Mouse (Mus musculus): Measurements from ENCODE around the gene Clec3b. TPM values are rescaled to one million over a fixed set of nuclear protein-coding genes. Genes with fewer than 3 reads are reported as not detected.

Gene Clec3b
- polyA plus RNA-seq (2016; fragmentation: Nextera tagmentation; extraction: Ambion mirVana) = not detected in 2 replicates

GRCm38 (mm10) chr9:123150241-123151020, at the start of gene Clec3b:
Gene Clec3b, plus strand, starts transcription at chr9:123150946.
- Histone ChIP-seq H3K27me3 (replicated peaks) (no peaks in the 10 kb centered on the region), H3K36me3 (no peaks in the 10 kb centered on the region; the same call in 1 of the 2 replicates), H3K9ac (no peak within 1 kb of the TSS), H3K4me3 (no peak within 1 kb of the TSS), H3K4me2 (no peak within 1 kb of the TSS), H3K4me1 (replicated peaks) (0 out of 2 replicates have a peak, but pooled peaks cover 3% of the 10 kb centered on the region), H3K9me3 (replicated peaks) (peaks cover 3% of the 10 kb centered on the region), H3K27ac (ENCODE audit: poor library complexity, severe bottlenecking) (no peak within 1 kb of the TSS)
- ATAC-seq (ENCODE audit: insufficient number of reproducible peaks, low FRiP score) = no peak
- 76% methylated on average over 5 of the region's 5 CpGs for WGBS

GRCm38 (mm10) chr9:123103425-123103824, 47.3 kb upstream of the Clec3b start:
- Histone ChIP-seq H3K27ac (ENCODE audit: poor library complexity, severe bottlenecking) (no peak overlapping the region), H3K9ac (no peak overlapping the region), H3K4me1 (replicated peaks) (no peaks in the 10 kb centered on the region), H3K27me3 (replicated peaks) (no peaks in the 10 kb centered on the region), H3K9me3 (replicated peaks) (no peaks in the 10 kb centered on the region), H3K4me3 (no peak overlapping the region), H3K36me3 (peaks cover 44% of the 10 kb centered on the region), H3K4me2 (no peak overlapping the region)
- no peak for ATAC-seq (ENCODE audit: insufficient number of reproducible peaks, low FRiP score)

GRCm38 (mm10) chr9:123104362-123104761, 46.4 kb upstream of the Clec3b start:
- ATAC-seq (ENCODE audit: insufficient number of reproducible peaks, low FRiP score) = no peak
- no peak overlapping the region for H3K4me2 ChIP-seq

GRCm38 (mm10) chr9:123107186-123107585, 43.6 kb upstream of the Clec3b start:
- 89% methylated on average over 4 of the region's 4 CpGs for WGBS

More at GRCm38 (mm10) chr9:123104362-123104761, 46.4 kb upstream of the Clec3b start:
- Histone ChIP-seq H3K27ac (ENCODE audit: poor library complexity, severe bottlenecking) (no peak overlapping the region), H3K4me1 (replicated peaks) (no peaks in the 10 kb centered on the region), H3K27me3 (replicated peaks) (no peaks in the 10 kb centered on the region), H3K4me3 (no peak overlapping the region), H3K9me3 (replicated peaks) (no peaks in the 10 kb centered on the region), H3K9ac (no peak overlapping the region), H3K36me3 (peaks cover 39% of the 10 kb centered on the region)

GRCm38 (mm10) chr9:123109188-123109587, 41.6 kb upstream of the Clec3b start:
- no peak overlapping the region for H3K27ac ChIP-seq (ENCODE audit: poor library complexity, severe bottlenecking)
- H3K9me3 ChIP-seq (replicated peaks) = no peaks in the 10 kb centered on the region
- peaks cover 21% of the 10 kb centered on the region for H3K36me3 ChIP-seq
- no peak overlapping the region for H3K9ac ChIP-seq
- H3K4me2 ChIP-seq = no peak overlapping the region
- no peak for ATAC-seq (ENCODE audit: insufficient number of reproducible peaks, low FRiP score)
- peaks cover 16% of the 10 kb centered on the region for H3K4me1 ChIP-seq (replicated peaks)
- H3K4me3 ChIP-seq = no peak overlapping the region
- H3K27me3 ChIP-seq (replicated peaks) = no peaks in the 10 kb centered on the region
- WGBS = 87% methylated on average over 7 of the region's 7 CpGs

More at GRCm38 (mm10) chr9:123107186-123107585, 43.6 kb upstream of the Clec3b start:
- H3K4me1 ChIP-seq (replicated peaks) = peaks cover 8% of the 10 kb centered on the region
- ATAC-seq (ENCODE audit: insufficient number of reproducible peaks, low FRiP score) = no peak
- H3K4me2 ChIP-seq = no peak overlapping the region
- no peak overlapping the region for H3K9ac ChIP-seq
- H3K27me3 ChIP-seq (replicated peaks) = no peaks in the 10 kb centered on the region
- H3K9me3 ChIP-seq (replicated peaks) = no peaks in the 10 kb centered on the region
- H3K27ac ChIP-seq (ENCODE audit: poor library complexity, severe bottlenecking) = no peak overlapping the region
- peaks cover 24% of the 10 kb centered on the region for H3K36me3 ChIP-seq
- no peak overlapping the region for H3K4me3 ChIP-seq

GRCm38 (mm10) chr9:123111751-123112221, 39.0 kb upstream of the Clec3b start:
- H3K27ac ChIP-seq (ENCODE audit: poor library complexity, severe bottlenecking) = no peak overlapping the region
- peaks cover 17% of the 10 kb centered on the region for H3K36me3 ChIP-seq
- no peak for ATAC-seq (ENCODE audit: insufficient number of reproducible peaks, low FRiP score)
- peaks cover 16% of the 10 kb centered on the region for H3K4me1 ChIP-seq (replicated peaks)
- H3K4me3 ChIP-seq = peak overlapping the region; percentile 92
- no peaks in the 10 kb centered on the region for H3K9me3 ChIP-seq (replicated peaks)
- no peaks in the 10 kb centered on the region for H3K27me3 ChIP-seq (replicated peaks)
- H3K4me2 ChIP-seq = peak overlapping the region; percentile 96
- H3K9ac ChIP-seq = peak overlapping the region; percentile 91
- 54% methylated on average over 8 of the region's 8 CpGs for WGBS

- peaks cover 18% of the 10 kb centered on the region for H3K36me3 ChIP-seq
- H3K27me3 ChIP-seq (replicated peaks) = no peaks in the 10 kb centered on the region
- peak; percentile 93 for ATAC-seq (ENCODE audit: insufficient number of reproducible peaks, low FRiP score)
- peaks cover 16% of the 10 kb centered on the region for H3K4me1 ChIP-seq (replicated peaks)
- peak within 1 kb of the TSS; percentile 96 for H3K4me2 ChIP-seq
- H3K9me3 ChIP-seq (replicated peaks) = no peaks in the 10 kb centered on the region
- peak within 1 kb of the TSS; percentile 92 for H3K4me3 ChIP-seq
- WGBS = under 1% methylated on average over 79 of the region's 79 CpGs
- H3K27ac ChIP-seq (ENCODE audit: poor library complexity, severe bottlenecking) = peak within 1 kb of the TSS; percentile 91
- H3K9ac ChIP-seq = peak within 1 kb of the TSS; percentile 91
These were observed 37.8 kb upstream of the Clec3b start, which contains the start of the genes Zdhhc3 and Exosc7 for GRCm38 (mm10) chr9:123112805-123113521. Gene Zdhhc3, minus strand, starts transcription at chr9:123113205. Gene Exosc7, plus strand, starts transcription at chr9:123113215.

GRCm38 (mm10) chr9:123113931-123114330, 36.8 kb upstream of the Clec3b start:
- Histone ChIP-seq H3K4me2 (peak overlapping the region; percentile 96), H3K4me1 (replicated peaks) (peaks cover 16% of the 10 kb centered on the region), H3K9ac (peak overlapping the region; percentile 91), H3K27ac (ENCODE audit: poor library complexity, severe bottlenecking) (no peak overlapping the region), H3K4me3 (peak overlapping the region; percentile 92), H3K9me3 (replicated peaks) (no peaks in the 10 kb centered on the region), H3K27me3 (replicated peaks) (no peaks in the 10 kb centered on the region), H3K36me3 (peaks cover 19% of the 10 kb centered on the region)
- ATAC-seq (ENCODE audit: insufficient number of reproducible peaks, low FRiP score) = no peak
- WGBS = 55% methylated on average over 6 of the region's 6 CpGs

- Histone ChIP-seq H3K9ac (no peak overlapping the region), H3K36me3 (peaks cover 35% of the 10 kb centered on the region), H3K4me2 (no peak overlapping the region), H3K4me1 (replicated peaks) (peaks cover 20% of the 10 kb centered on the region), H3K4me3 (no peak overlapping the region), H3K27ac (ENCODE audit: poor library complexity, severe bottlenecking) (no peak overlapping the region), H3K9me3 (replicated peaks) (no peaks in the 10 kb centered on the region), H3K27me3 (replicated peaks) (no peaks in the 10 kb centered on the region)
- no peak for ATAC-seq (ENCODE audit: insufficient number of reproducible peaks, low FRiP score)
- WGBS = 86% methylated on average over 1 of the region's 1 CpGs
These were observed 35.2 kb upstream of the Clec3b start for GRCm38 (mm10) chr9:123115566-123115965.

GRCm38 (mm10) chr9:123123017-123123416, 27.7 kb upstream of the Clec3b start:
- H3K27ac ChIP-seq (ENCODE audit: poor library complexity, severe bottlenecking) = no peak overlapping the region
- H3K4me2 ChIP-seq = no peak overlapping the region
- 0 out of 2 replicates have a peak, but pooled peaks cover 4% of the 10 kb centered on the region for H3K4me1 ChIP-seq (replicated peaks)
- 80% methylated on average over 3 of the region's 3 CpGs for WGBS
- H3K9ac ChIP-seq = no peak overlapping the region
- no peak overlapping the region for H3K4me3 ChIP-seq
- H3K27me3 ChIP-seq (replicated peaks) = no peaks in the 10 kb centered on the region
- no peak for ATAC-seq (ENCODE audit: insufficient number of reproducible peaks, low FRiP score)
- no peaks in the 10 kb centered on the region for H3K9me3 ChIP-seq (replicated peaks)
- peaks cover 86% of the 10 kb centered on the region for H3K36me3 ChIP-seq

All from heart, embryonic 12.5 days (tissue).